Mouse (Mus musculus) heart, adult 2 months (tissue): ENCODE measurements at regions not wholly inside any gene's neighbourhood (a gene's known extent, or its start where the extent isn't known, plus 50 kb on each side); places are given as distances from the start of the nearest gene placed in this dataset.

Experiments
- CTCF ChIP-seq: fragments of 200-600 bp; IDR thresholded peaks from 2 replicates; pipeline ENCODE4 v1.8.1; 2022; ENCODE audit warnings: antibody characterized with exemption, mild to moderate bottlenecking, moderate library complexity
- EP300 ChIP-seq: fragments of 200-500 bp; IDR thresholded peaks from 2 replicates; pipeline ENCODE4 v1.6.1; 2011; ENCODE audit warnings: low read depth, low read length, control low read depth; ENCODE audit not compliant: insufficient read depth
- POLR2A ChIP-seq: fragments of 200-500 bp; IDR thresholded peaks from 2 replicates; pipeline ENCODE4 v1.6.1; 2011; ENCODE audit warnings: mild to moderate bottlenecking, low read depth, low read length, control low read depth; ENCODE audit not compliant: insufficient read depth

GRCm38 (mm10) chr1:13467886-13468630 is 2054.2 kb downstream of the A830018L16Rik start:
- TF ChIP-seq CTCF (no peak), POLR2A (no peak), EP300 (no peak)
